Mouse (Mus musculus) brain, embryonic 14.5 days (tissue): ENCODE results near the gene Prpf39.

ENCODE experiments used
- CTCF ChIP-seq: fragments of 200-500 bp; IDR thresholded peaks from 2 replicates; pipeline ENCODE4 v1.5.1; 2012; ENCODE audit warnings: inconsistent platforms, mild to moderate bottlenecking, moderate library complexity, borderline replicate concordance; ENCODE audit not compliant: insufficient read depth, insufficient read length; ENCODE audit errors: extremely low read depth
- POLR2A ChIP-seq: fragments of 200-500 bp; IDR thresholded peaks from 2 replicates; pipeline ENCODE4 v1.6.1; 2012; ENCODE audit warnings: mild to moderate bottlenecking, inconsistent platforms, borderline replicate concordance; ENCODE audit not compliant: poor library complexity, insufficient read depth, insufficient read length, severe bottlenecking; ENCODE audit errors: extremely low read depth

DNA sequence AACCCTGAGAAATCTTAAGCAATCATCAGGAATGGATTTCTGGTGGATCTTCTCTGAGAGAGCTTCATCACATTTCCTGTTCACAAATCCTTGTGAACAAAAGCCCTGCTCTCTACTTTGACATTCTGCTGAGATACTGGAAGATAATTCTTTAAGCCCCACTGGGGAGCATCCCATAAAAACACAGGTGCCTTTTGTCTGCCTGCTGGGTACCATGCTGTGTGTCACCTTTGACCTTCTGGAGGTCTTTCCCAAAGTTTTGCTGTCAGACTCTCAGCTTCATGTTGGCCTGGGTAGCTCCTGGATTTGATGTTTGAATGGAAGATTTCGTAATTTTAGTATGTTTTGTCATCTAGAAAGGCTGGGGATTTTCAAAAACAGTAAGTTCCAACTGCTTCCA, 72.6 kb downstream of the Prpf39 start:
- no peak for TF ChIP-seq CTCF
- TF ChIP-seq POLR2A: no peak
